Mouse (Mus musculus): ENCODE data around the gene Tmem229a. TPM values are rescaled to one million over a fixed set of nuclear protein-coding genes. Genes with fewer than 3 reads are reported as not detected.

Gene Tmem229a
- polyA plus RNA-seq (2016; fragmentation: Nextera tagmentation; extraction: Ambion mirVana) = 0.14 and 0.21 TPM in 2 replicates

DNA sequence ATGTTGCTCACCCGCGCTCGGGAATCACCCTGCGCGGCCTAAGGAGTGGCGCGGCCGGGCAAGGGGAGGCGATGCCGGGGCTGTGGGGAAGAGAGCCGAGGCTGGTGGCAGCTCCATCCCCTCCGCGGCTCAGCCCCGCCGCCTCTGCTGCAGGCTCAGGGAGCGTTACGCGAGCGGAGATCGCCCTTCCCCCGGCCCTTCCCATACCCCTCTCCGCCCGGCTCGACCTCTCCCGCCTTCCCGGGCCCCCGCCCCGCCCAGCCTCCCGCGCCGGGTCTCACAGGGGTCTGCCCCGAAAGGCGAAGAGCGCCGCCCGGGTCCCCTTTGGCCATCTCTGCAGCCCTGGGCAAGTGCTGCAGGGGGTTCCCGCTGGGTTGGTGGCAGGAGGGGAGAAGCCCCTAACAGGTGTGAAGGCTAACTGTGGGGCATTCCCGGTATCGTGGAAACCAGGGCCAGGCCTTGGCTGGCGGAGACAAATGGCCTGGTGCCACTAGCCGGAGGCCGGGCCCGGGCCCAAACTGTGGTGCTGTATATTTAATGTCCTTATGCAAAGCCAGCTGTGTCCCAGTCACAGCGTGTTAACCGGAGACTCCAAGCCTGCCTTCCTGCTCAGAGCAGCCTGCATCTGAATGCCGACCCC, at the start of gene Tmem229a:
Gene Tmem229a (minus strand): TSS at position 352 of the 640 bp plus-strand sequence.
- under 1% methylated on average over 44 of the region's 46 CpGs for WGBS
- Histone ChIP-seq H3K36me3 (no peaks in the 10 kb centered on the region), H3K9me3 (no peaks in the 10 kb centered on the region), H3K4me3 (peak within 1 kb of the TSS; percentile 75), H3K27ac (peak within 1 kb of the TSS; percentile 62), H3K4me1 (peaks cover 17% of the 10 kb centered on the region), H3K27me3 (ENCODE audit: insufficient read depth, poor library complexity, severe bottlenecking) (peaks cover 15% of the 10 kb centered on the region)
- peak; percentile 75 for DNase-seq (ENCODE audit: low spot score)

DNA sequence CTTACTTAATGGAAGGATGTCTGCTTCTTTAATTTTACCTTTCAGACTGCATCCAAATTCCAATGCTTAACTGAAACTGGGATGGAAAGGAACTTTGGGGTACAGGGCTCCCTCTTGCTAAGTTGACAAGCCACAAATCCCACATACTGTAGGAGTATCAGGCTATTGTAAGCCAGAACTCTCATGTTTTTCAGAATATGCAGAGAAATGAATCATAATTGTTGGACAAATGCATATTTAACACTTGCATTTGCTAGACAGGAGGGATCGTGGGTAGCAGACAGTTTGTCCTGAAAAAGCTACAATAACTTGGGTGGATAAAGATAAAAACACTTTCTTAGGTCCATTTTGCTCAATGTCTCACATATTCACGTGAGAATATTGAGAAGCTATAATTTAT, 37.7 kb upstream of the Tmem229a start:
- H3K4me3 ChIP-seq = no peak overlapping the region
- no peaks in the 10 kb centered on the region for H3K36me3 ChIP-seq
- no peaks in the 10 kb centered on the region for H3K27me3 ChIP-seq (ENCODE audit: insufficient read depth, poor library complexity, severe bottlenecking)
- no peaks in the 10 kb centered on the region for H3K9me3 ChIP-seq
- DNase-seq (ENCODE audit: low spot score) = no peak
- H3K4me1 ChIP-seq = no peaks in the 10 kb centered on the region
- 57% methylated on average over 2 of the region's 2 CpGs for WGBS
- H3K27ac ChIP-seq = no peak overlapping the region

DNA sequence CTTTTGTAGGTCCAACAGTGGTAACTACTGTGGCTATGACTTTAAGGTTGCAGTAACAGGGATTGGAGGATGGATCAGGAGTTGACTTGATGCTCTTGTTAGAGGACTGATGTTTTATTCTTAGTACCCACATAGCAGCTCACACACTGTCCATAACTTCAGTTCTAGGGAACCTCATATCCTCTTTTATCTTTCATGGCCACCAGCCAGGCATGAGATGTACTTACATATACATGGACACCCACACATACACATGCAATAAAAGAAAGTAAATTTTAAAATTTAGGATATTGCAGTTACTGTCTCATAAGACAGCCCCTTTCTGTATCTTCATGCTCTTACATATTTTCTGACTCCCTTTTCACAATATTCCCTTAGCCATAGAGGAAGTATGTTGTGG, 33.7 kb upstream of the Tmem229a start:
- no peaks in the 10 kb centered on the region for H3K36me3 ChIP-seq
- H3K9me3 ChIP-seq = no peaks in the 10 kb centered on the region
- DNase-seq (ENCODE audit: low spot score) = no peak
- no peaks in the 10 kb centered on the region for H3K4me1 ChIP-seq
- no peaks in the 10 kb centered on the region for H3K27me3 ChIP-seq (ENCODE audit: insufficient read depth, poor library complexity, severe bottlenecking)
- H3K27ac ChIP-seq = no peak overlapping the region
- H3K4me3 ChIP-seq = no peak overlapping the region

DNA sequence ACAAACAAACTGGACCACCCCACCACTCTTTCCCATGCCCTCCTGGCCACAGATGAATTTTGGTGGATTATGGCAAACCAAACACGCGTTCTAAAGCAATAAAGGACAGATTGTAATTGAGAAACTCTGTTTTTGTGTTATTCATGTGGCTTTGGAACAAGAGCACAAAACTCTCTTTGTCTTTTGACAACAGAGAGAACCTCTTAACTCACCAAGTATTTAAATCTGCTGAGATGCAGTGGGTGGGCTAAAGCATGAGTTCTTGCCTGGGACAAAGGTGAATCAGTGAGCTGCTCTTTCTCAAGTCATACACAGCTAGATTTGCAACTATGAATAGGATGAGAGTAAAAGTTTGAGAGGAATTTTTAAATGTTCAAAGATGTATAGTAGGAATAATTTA, 20.1 kb upstream of the Tmem229a start:
- 80% methylated on average over 2 of the region's 2 CpGs for WGBS
- Histone ChIP-seq H3K4me3 (no peak overlapping the region), H3K4me1 (no peaks in the 10 kb centered on the region), H3K9me3 (no peaks in the 10 kb centered on the region), H3K36me3 (no peaks in the 10 kb centered on the region), H3K27me3 (ENCODE audit: insufficient read depth, poor library complexity, severe bottlenecking) (no peaks in the 10 kb centered on the region), H3K27ac (no peak overlapping the region)
- DNase-seq (ENCODE audit: low spot score) = no peak

DNA sequence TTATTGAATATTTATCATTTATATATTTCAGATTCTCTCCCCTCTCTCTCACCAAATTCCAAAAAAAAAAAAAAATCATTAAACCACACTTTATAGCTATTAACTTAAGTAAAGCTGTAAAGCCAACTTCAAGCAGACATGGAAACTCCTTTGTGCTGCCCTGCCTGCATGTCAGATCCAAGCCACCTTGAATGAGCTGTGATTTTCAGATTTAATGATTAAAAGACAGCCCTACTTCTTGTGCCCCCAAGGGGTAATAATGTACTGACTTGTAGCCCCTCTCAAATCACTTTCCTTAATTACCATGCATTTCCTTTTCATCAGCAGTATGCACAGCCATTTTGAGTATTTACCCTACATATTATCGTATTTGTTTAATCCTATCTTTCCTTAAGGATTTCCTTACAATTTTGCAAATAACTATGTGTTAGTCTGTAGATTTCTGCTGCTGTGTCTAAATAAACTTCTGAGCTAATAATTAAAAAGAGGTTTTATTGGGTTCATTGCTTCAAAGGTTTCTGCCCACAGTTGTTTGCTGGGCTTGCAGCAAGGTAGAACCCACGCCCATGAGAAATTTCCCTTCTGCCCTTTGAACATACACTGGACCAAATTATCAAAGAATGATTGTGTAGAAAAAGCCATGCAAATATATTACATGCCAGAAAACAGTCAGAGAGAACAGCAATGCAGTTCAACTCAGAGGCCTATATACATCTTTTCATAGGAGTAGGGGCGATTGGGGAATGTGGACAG, 12.6 kb upstream of the Tmem229a start:
- Histone ChIP-seq H3K9me3 (no peaks in the 10 kb centered on the region), H3K36me3 (no peaks in the 10 kb centered on the region), H3K4me1 (no peaks in the 10 kb centered on the region), H3K27me3 (ENCODE audit: insufficient read depth, poor library complexity, severe bottlenecking) (no peaks in the 10 kb centered on the region), H3K27ac (no peak overlapping the region), H3K4me3 (no peak overlapping the region)
- WGBS = 80% methylated on average over 3 of the region's 3 CpGs
- no peak for DNase-seq (ENCODE audit: low spot score)

DNA sequence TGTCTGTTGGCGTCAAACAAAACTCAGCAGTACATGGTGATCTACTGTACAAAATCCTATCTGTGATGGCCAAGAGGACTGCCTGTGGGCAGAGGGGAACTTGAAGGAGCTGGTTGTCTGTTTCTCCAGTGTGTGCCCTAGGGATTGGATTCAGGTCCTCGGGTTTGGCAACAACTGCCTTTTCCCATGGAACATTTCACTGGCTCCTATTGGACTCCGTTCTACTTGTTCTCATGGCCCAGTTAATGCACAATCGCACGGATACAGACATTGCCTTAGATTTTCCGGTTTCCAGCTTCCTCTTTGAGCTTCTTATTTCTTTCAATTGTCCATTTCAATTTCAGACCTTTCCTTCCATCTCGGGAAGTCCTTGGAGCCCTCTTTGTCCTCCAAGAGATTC, 11.6 kb upstream of the Tmem229a start:
- H3K36me3 ChIP-seq = no peaks in the 10 kb centered on the region
- no peak overlapping the region for H3K4me3 ChIP-seq
- 81% methylated on average over 7 of the region's 7 CpGs for WGBS
- no peaks in the 10 kb centered on the region for H3K4me1 ChIP-seq
- no peak for DNase-seq (ENCODE audit: low spot score)
- H3K27me3 ChIP-seq (ENCODE audit: insufficient read depth, poor library complexity, severe bottlenecking) = no peaks in the 10 kb centered on the region
- no peaks in the 10 kb centered on the region for H3K9me3 ChIP-seq
- H3K27ac ChIP-seq = no peak overlapping the region

DNA sequence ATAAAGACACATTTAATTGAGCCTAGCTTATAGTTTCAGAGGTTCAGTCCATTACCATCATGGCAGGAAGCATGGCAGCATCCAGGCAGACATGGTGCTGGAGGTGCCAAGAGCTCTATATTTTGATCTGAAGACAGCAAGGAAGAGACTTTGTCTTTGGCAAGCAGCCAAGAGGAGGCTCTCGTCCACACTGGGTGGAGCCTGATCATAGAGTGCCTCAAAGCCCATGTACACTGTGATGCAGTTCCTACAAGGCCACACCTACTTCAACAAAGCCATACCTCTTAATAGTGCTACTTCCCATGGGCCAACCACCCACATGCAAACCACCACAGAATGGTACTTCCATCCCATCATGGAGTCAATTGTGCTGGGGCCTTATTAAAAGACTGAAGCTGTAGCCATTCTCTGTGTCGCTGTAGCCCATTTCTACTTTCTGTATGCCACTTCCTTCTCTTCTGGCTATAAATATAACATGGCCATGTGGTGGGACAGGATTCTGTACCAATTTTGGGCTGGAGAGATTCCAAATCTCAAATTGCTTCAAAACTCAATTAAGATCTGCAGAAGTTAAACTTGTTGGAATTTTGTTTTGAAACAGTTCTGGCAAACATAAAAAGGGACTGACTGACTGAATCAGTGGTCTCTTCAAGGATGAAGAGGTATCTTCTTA, 10.0 kb upstream of the Tmem229a start:
- no peaks in the 10 kb centered on the region for H3K9me3 ChIP-seq
- WGBS = 82% methylated on average over 2 of the region's 2 CpGs
- H3K27ac ChIP-seq = no peak overlapping the region
- no peaks in the 10 kb centered on the region for H3K4me1 ChIP-seq
- DNase-seq (ENCODE audit: low spot score) = no peak
- H3K4me3 ChIP-seq = no peak overlapping the region
- no peaks in the 10 kb centered on the region for H3K27me3 ChIP-seq (ENCODE audit: insufficient read depth, poor library complexity, severe bottlenecking)
- no peaks in the 10 kb centered on the region for H3K36me3 ChIP-seq

DNA sequence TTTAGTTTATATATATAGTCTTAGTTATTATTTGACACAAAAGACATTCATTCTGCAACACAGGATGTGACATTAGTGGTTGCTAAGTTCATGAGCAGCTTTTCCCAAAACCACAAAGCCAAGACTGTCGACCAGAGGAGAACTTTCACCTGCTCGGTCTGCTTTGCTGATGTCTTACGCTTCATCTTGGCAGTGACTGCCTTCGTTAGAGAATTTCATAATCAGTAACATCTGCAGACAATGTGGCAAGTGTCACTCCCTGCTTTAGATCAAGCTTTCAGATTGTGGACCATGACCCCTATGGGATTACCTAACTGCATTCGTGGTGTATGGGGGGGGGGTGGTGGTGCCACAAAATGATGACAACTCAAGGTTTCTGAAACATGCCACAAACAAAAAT, 7.7 kb upstream of the Tmem229a start:
- no peaks in the 10 kb centered on the region for H3K4me1 ChIP-seq
- H3K4me3 ChIP-seq = no peak overlapping the region
- H3K27me3 ChIP-seq (ENCODE audit: insufficient read depth, poor library complexity, severe bottlenecking) = no peaks in the 10 kb centered on the region
- no peak overlapping the region for H3K27ac ChIP-seq
- no peaks in the 10 kb centered on the region for H3K9me3 ChIP-seq
- WGBS = 85% methylated on average over 5 of the region's 5 CpGs
- no peaks in the 10 kb centered on the region for H3K36me3 ChIP-seq
- no peak for DNase-seq (ENCODE audit: low spot score)

DNA sequence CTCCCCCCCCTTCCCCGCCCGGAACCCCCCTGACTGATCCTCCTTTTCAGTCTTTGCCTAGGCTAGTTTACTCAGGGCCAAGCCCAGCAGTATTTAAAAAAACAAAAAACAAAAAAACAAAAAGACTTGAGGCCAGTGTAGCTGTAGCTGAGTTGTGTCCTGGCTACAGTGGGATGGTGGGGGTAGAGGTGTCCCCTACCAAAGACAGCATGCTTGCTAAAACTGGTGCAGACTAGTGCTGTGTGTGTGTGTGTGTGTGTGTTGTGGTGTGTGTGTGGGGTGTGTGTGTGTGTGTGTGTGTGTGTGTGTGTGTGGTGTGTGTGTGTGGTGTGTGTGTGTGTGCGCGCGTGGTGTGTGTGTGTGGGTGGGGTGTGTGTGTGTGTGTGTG, 483 bp upstream of the Tmem229a start:
- Histone ChIP-seq H3K9me3 (no peaks in the 10 kb centered on the region), H3K36me3 (no peaks in the 10 kb centered on the region), H3K27ac (no peak overlapping the region), H3K4me1 (peaks cover 17% of the 10 kb centered on the region), H3K27me3 (ENCODE audit: insufficient read depth, poor library complexity, severe bottlenecking) (peaks cover 15% of the 10 kb centered on the region), H3K4me3 (peak overlapping the region; percentile 75)
- DNase-seq (ENCODE audit: low spot score) = no peak
- WGBS = 2% methylated on average over 2 of the region's 5 CpGs

DNA sequence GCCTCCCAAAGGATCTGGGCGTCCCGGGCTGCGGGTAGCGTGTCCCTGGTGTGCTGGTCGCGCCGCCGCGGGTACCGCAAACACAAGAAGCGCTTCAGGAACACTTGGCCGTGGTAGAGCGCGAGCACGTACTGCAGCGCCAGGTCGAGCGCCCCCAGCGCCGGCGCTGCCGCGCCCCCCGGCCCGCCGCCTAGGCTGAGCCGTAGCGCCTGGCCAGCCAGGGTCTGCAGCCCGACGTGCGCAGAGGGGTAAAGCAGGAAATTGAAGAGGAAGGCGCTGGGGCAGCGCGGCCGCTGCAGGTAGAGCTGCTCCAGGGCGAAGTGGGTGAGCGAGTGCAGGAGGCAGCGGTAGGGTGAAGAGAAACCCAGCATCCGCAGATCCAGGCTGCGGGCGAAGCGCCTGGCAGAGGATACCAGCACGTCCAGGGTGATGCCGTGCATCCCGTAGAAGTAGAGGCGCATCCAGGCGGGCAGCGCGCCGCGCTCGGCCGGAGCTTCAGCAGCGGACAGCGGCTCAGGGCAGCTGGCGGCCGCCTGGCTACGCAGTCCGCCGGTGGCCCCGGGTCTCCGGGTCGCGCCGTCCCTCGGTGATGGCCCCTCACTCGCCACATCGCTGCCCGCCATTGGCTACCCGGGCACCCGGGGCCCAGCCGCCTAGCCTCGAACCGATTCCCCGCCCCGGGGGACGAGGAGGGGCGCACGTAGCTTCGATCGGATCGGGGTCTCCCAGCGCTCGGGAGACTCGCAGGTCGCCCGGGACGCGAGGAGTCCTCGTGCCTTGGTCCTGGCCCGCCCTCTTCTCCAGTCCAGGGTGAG, 759 bp downstream of the Tmem229a start:
- peaks cover 17% of the 10 kb centered on the region for H3K4me1 ChIP-seq
- no peaks in the 10 kb centered on the region for H3K36me3 ChIP-seq
- peak overlapping the region; percentile 62 for H3K27ac ChIP-seq
- H3K9me3 ChIP-seq = no peaks in the 10 kb centered on the region
- peak overlapping the region; percentile 75 for H3K4me3 ChIP-seq
- peaks cover 15% of the 10 kb centered on the region for H3K27me3 ChIP-seq (ENCODE audit: insufficient read depth, poor library complexity, severe bottlenecking)
- peak; percentile 81 for DNase-seq (ENCODE audit: low spot score)
- under 1% methylated on average over 91 of the region's 91 CpGs for WGBS

DNA sequence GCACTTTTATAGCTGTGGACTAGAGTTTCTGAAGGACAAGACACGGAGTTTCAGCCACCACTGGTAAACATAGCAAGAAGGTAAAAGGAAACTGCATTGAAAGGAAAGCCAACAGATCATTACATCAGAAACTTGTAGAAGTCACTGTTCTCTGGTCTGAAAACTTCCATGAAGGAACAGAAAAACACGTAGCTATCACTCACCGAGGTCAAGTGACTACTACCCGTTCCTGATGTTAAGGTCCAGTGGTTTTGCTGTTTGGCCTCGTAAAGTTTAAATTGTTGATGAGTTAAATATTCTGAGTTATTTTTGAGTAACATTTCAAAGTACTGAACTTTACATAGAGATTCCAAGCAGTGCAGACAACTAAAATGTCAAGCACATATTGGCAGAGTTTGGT, 2.0 kb downstream of the Tmem229a start:
- H3K4me1 ChIP-seq = peaks cover 17% of the 10 kb centered on the region
- WGBS = 79% methylated on average over 5 of the region's 5 CpGs
- no peak overlapping the region for H3K4me3 ChIP-seq
- H3K36me3 ChIP-seq = no peaks in the 10 kb centered on the region
- H3K9me3 ChIP-seq = no peaks in the 10 kb centered on the region
- peaks cover 15% of the 10 kb centered on the region for H3K27me3 ChIP-seq (ENCODE audit: insufficient read depth, poor library complexity, severe bottlenecking)
- no peak overlapping the region for H3K27ac ChIP-seq
- DNase-seq (ENCODE audit: low spot score) = no peak

DNA sequence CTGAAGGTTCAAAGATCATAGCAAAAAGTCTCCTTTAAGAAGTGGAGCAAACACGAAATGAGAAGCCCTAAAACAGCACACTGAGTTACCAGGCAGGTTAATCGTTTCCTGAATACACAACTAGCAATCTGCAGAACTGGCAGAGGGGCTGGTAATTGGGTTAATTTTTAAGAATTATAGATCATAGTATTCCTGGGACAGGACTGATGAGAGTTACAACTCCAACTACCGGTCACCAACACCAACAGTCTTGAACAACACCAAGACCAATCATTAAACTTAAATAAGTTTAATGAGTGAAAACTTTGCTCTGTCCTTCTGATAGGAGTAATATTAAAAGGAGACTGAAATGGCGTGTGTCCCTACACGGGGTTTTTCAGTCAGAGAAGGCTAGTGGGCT, 3.8 kb downstream of the Tmem229a start:
- Histone ChIP-seq H3K27me3 (ENCODE audit: insufficient read depth, poor library complexity, severe bottlenecking) (peaks cover 15% of the 10 kb centered on the region), H3K27ac (no peak overlapping the region), H3K4me1 (peaks cover 17% of the 10 kb centered on the region), H3K9me3 (no peaks in the 10 kb centered on the region), H3K4me3 (no peak overlapping the region), H3K36me3 (no peaks in the 10 kb centered on the region)
- DNase-seq (ENCODE audit: low spot score) = no peak
- WGBS = 82% methylated on average over 5 of the region's 5 CpGs

DNA sequence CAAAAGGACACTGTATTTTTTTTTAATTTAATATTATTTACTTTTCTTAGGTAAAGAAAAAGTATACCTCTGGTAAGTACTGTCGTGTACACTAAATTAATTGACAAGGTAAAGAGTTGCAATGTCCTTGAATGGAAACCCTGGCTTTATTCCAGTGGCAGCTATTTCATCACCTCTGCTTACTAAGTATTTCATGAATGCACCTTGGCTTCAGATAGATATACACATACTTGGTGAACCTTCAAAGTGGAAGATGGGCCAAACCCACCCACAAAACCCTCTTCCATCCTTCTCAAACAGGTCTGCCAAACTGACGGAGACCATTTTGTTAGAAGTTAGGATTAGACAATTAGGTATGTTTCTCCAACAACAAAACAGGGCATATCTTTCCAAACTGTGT, 5.4 kb downstream of the Tmem229a start:
- peaks cover 15% of the 10 kb centered on the region for H3K27me3 ChIP-seq (ENCODE audit: insufficient read depth, poor library complexity, severe bottlenecking)
- DNase-seq (ENCODE audit: low spot score) = no peak
- peaks cover 10% of the 10 kb centered on the region; the same call in 1 of the 2 replicates for H3K4me1 ChIP-seq
- H3K27ac ChIP-seq = no peak overlapping the region
- no peak overlapping the region for H3K4me3 ChIP-seq
- 80% methylated on average over 2 of the region's 2 CpGs for WGBS
- no peaks in the 10 kb centered on the region for H3K9me3 ChIP-seq
- H3K36me3 ChIP-seq = no peaks in the 10 kb centered on the region

All from heart, embryonic 10.5 days (tissue).